Mouse (Mus musculus): ENCODE results near the gene Naaladl2. TPM values are rescaled to one million over a fixed set of nuclear protein-coding genes. Genes with fewer than 3 reads are reported as not detected.
"Not testable (repeated sequence)": the region's sequence is repeated elsewhere in the genome, so short reads cannot be mapped to it uniquely, and the experiment has no call there.

Gene Naaladl2
- polyA plus RNA-seq, 1 experiment from 2014 or later, result 2.9 TPM

- no peaks in the 10 kb centered on the region for H3K4me1 ChIP-seq
- H3K4me2 ChIP-seq, result no peak overlapping the region
- 83% methylated on average over 1 of the region's 1 CpGs for WGBS
- H3K27ac ChIP-seq (replicated peaks), result no peak overlapping the region
- H3K27me3 ChIP-seq (replicated peaks), result no peaks in the 10 kb centered on the region
- no peak overlapping the region for H3K4me3 ChIP-seq
- no peak for ATAC-seq (ENCODE audit: extremely low read depth, insufficient number of reproducible peaks, low FRiP score, low TSS enrichment)
- no peak overlapping the region for H3K9ac ChIP-seq
- no peaks in the 10 kb centered on the region for H3K36me3 ChIP-seq
- H3K9me3 ChIP-seq, result no peaks in the 10 kb centered on the region
These were observed 926.6 kb downstream of the Naaladl2 start for GRCm38 (mm10) chr3:24217476-24217875.

GRCm38 (mm10) chr3:24166531-24166930 is 977.5 kb downstream of the Naaladl2 start:
- H3K4me1 ChIP-seq, result no peaks in the 10 kb centered on the region
- H3K9ac ChIP-seq, result no peak overlapping the region
- no peaks in the 10 kb centered on the region for H3K9me3 ChIP-seq
- H3K4me2 ChIP-seq, result no peak overlapping the region
- no peaks in the 10 kb centered on the region for H3K36me3 ChIP-seq
- no peak overlapping the region for H3K4me3 ChIP-seq
- H3K27me3 ChIP-seq (replicated peaks), result no peaks in the 10 kb centered on the region
- no peak overlapping the region for H3K27ac ChIP-seq (replicated peaks)
- ATAC-seq (ENCODE audit: extremely low read depth, insufficient number of reproducible peaks, low FRiP score, low TSS enrichment), result no peak

GRCm38 (mm10) chr3:24163992-24164391 is 980.1 kb downstream of the Naaladl2 start:
- H3K36me3 ChIP-seq, result no peaks in the 10 kb centered on the region
- no peak overlapping the region for H3K4me3 ChIP-seq
- no peaks in the 10 kb centered on the region for H3K27me3 ChIP-seq (replicated peaks)
- no peak overlapping the region for H3K4me2 ChIP-seq
- ATAC-seq (ENCODE audit: extremely low read depth, insufficient number of reproducible peaks, low FRiP score, low TSS enrichment), result no peak
- no peak overlapping the region for H3K27ac ChIP-seq (replicated peaks)
- H3K9ac ChIP-seq, result no peak overlapping the region
- no peaks in the 10 kb centered on the region for H3K4me1 ChIP-seq
- H3K9me3 ChIP-seq, result no peaks in the 10 kb centered on the region

GRCm38 (mm10) chr3:24151086-24151815 is 992.8 kb downstream of the Naaladl2 start:
- not testable (repeated sequence) for H3K4me3 ChIP-seq; ATAC-seq (ENCODE audit: extremely low read depth, insufficient number of reproducible peaks, low FRiP score, low TSS enrichment); H3K9ac ChIP-seq; H3K4me1 ChIP-seq; H3K4me2 ChIP-seq; H3K27ac ChIP-seq (replicated peaks); H3K9me3 ChIP-seq; H3K27me3 ChIP-seq (replicated peaks); H3K36me3 ChIP-seq
- 66% methylated on average over 4 of the region's 4 CpGs for WGBS

GRCm38 (mm10) chr3:24142808-24143207 is 1001.3 kb downstream of the Naaladl2 start:
- no peak for ATAC-seq (ENCODE audit: extremely low read depth, insufficient number of reproducible peaks, low FRiP score, low TSS enrichment)
- WGBS, result 67% methylated on average over 1 of the region's 1 CpGs

GRCm38 (mm10) chr3:24138002-24138401 is 1006.1 kb downstream of the Naaladl2 start:
- Histone ChIP-seq H3K36me3 (no peaks in the 10 kb centered on the region), H3K4me2 (no peak overlapping the region), H3K27me3 (replicated peaks) (no peaks in the 10 kb centered on the region), H3K9me3 (no peaks in the 10 kb centered on the region), H3K9ac (no peak overlapping the region), H3K27ac (replicated peaks) (no peak overlapping the region), H3K4me3 (no peak overlapping the region), H3K4me1 (no peaks in the 10 kb centered on the region)
- no peak for ATAC-seq (ENCODE audit: extremely low read depth, insufficient number of reproducible peaks, low FRiP score, low TSS enrichment)
- WGBS, result 63% methylated on average over 1 of the region's 1 CpGs

More at GRCm38 (mm10) chr3:24142808-24143207, 1001.3 kb downstream of the Naaladl2 start:
- Histone ChIP-seq H3K4me2 (no peak overlapping the region), H3K9ac (no peak overlapping the region), H3K27me3 (replicated peaks) (no peaks in the 10 kb centered on the region), H3K4me1 (no peaks in the 10 kb centered on the region), H3K9me3 (no peaks in the 10 kb centered on the region), H3K27ac (replicated peaks) (no peak overlapping the region), H3K36me3 (no peaks in the 10 kb centered on the region), H3K4me3 (no peak overlapping the region)

- no peaks in the 10 kb centered on the region for H3K36me3 ChIP-seq
- no peak overlapping the region for H3K27ac ChIP-seq (replicated peaks)
- H3K4me3 ChIP-seq, result no peak overlapping the region
- no peaks in the 10 kb centered on the region for H3K27me3 ChIP-seq (replicated peaks)
- no peak overlapping the region for H3K4me2 ChIP-seq
- H3K9ac ChIP-seq, result no peak overlapping the region
- H3K9me3 ChIP-seq, result no peaks in the 10 kb centered on the region
- H3K4me1 ChIP-seq, result no peaks in the 10 kb centered on the region
- ATAC-seq (ENCODE audit: extremely low read depth, insufficient number of reproducible peaks, low FRiP score, low TSS enrichment), result no peak
- WGBS, result 48% methylated on average over 1 of the region's 1 CpGs
These were observed 1017.9 kb downstream of the Naaladl2 start for GRCm38 (mm10) chr3:24126200-24126599.

GRCm38 (mm10) chr3:24124034-24124433 is 1020.0 kb downstream of the Naaladl2 start:
- Histone ChIP-seq H3K4me1 (no peaks in the 10 kb centered on the region), H3K4me3 (no peak overlapping the region), H3K27ac (replicated peaks) (no peak overlapping the region), H3K27me3 (replicated peaks) (no peaks in the 10 kb centered on the region), H3K4me2 (no peak overlapping the region), H3K9ac (no peak overlapping the region), H3K36me3 (no peaks in the 10 kb centered on the region), H3K9me3 (no peaks in the 10 kb centered on the region)
- ATAC-seq (ENCODE audit: extremely low read depth, insufficient number of reproducible peaks, low FRiP score, low TSS enrichment), result no peak
- WGBS, result 63% methylated on average over 2 of the region's 2 CpGs

- Histone ChIP-seq H3K9ac (no peak overlapping the region), H3K4me1 (no peaks in the 10 kb centered on the region), H3K4me2 (no peak overlapping the region), H3K27ac (replicated peaks) (no peak overlapping the region), H3K9me3 (no peaks in the 10 kb centered on the region), H3K27me3 (replicated peaks) (no peaks in the 10 kb centered on the region), H3K36me3 (no peaks in the 10 kb centered on the region), H3K4me3 (no peak overlapping the region)
- 79% methylated on average over 6 of the region's 6 CpGs for WGBS
- no peak for ATAC-seq (ENCODE audit: extremely low read depth, insufficient number of reproducible peaks, low FRiP score, low TSS enrichment)
These were observed 1025.9 kb downstream of the Naaladl2 start for GRCm38 (mm10) chr3:24118136-24118535.

GRCm38 (mm10) chr3:24114849-24115248 is 1029.2 kb downstream of the Naaladl2 start:
- no peak for ATAC-seq (ENCODE audit: extremely low read depth, insufficient number of reproducible peaks, low FRiP score, low TSS enrichment)
- Histone ChIP-seq H3K9me3 (no peaks in the 10 kb centered on the region), H3K9ac (no peak overlapping the region), H3K27me3 (replicated peaks) (no peaks in the 10 kb centered on the region), H3K36me3 (no peaks in the 10 kb centered on the region), H3K4me3 (no peak overlapping the region), H3K27ac (replicated peaks) (no peak overlapping the region), H3K4me1 (no peaks in the 10 kb centered on the region), H3K4me2 (no peak overlapping the region)
- 68% methylated on average over 3 of the region's 3 CpGs for WGBS

GRCm38 (mm10) chr3:24113360-24113759 is 1030.7 kb downstream of the Naaladl2 start:
- Histone ChIP-seq H3K9ac (no peak overlapping the region), H3K4me3 (no peak overlapping the region), H3K36me3 (no peaks in the 10 kb centered on the region), H3K4me2 (no peak overlapping the region), H3K27ac (replicated peaks) (no peak overlapping the region), H3K4me1 (no peaks in the 10 kb centered on the region), H3K9me3 (no peaks in the 10 kb centered on the region), H3K27me3 (replicated peaks) (no peaks in the 10 kb centered on the region)
- WGBS, result 75% methylated on average over 2 of the region's 2 CpGs
- ATAC-seq (ENCODE audit: extremely low read depth, insufficient number of reproducible peaks, low FRiP score, low TSS enrichment), result no peak

GRCm38 (mm10) chr3:24106391-24106790 is 1037.7 kb downstream of the Naaladl2 start:
- H3K27me3 ChIP-seq (replicated peaks), result no peaks in the 10 kb centered on the region
- WGBS, result 93% methylated on average over 1 of the region's 1 CpGs
- no peak for ATAC-seq (ENCODE audit: extremely low read depth, insufficient number of reproducible peaks, low FRiP score, low TSS enrichment)

More at GRCm38 (mm10) chr3:24106391-24106790, 1037.7 kb downstream of the Naaladl2 start:
- no peaks in the 10 kb centered on the region for H3K36me3 ChIP-seq
- H3K4me3 ChIP-seq, result no peak overlapping the region
- no peak overlapping the region for H3K27ac ChIP-seq (replicated peaks)
- no peaks in the 10 kb centered on the region for H3K4me1 ChIP-seq
- H3K9ac ChIP-seq, result no peak overlapping the region
- H3K4me2 ChIP-seq, result no peak overlapping the region
- no peaks in the 10 kb centered on the region for H3K9me3 ChIP-seq
